Mouse (Mus musculus): ENCODE measurements around the gene a.

DNA sequence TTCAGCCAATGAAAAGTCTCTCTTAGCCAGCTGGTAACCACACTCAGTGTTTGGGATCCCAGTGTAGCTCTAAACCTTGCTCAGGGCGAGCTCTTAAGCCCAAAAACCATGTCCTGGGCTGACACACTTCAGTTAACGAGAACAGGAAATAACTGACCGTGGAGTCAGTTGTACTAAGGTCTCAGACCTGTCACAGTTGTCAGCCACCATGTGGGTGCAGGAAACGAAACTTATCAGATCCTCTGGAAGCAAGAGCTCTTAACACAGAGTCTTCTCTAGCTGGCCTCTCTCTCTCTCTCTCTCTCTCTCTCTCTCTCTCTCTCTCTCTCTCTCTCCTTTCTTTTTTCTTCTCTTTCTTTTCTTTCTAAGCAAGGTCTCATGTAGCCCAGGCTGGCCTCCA, 302.2 kb downstream of the a start:
- TF ChIP-seq POLR2A (IDR thresholded peaks at IDR 0.05; ENCODE audit: insufficient read depth, low read length) (no peak), CTCF (IDR thresholded peaks at IDR 0.05; ENCODE audit: low read depth, low read length) (no peak)

All from ES-Bruce4 (cell line).